Mouse (Mus musculus): ENCODE measurements at regions not wholly inside any gene's neighbourhood (a gene's known extent, or its start where the extent isn't known, plus 50 kb on each side); places are given as distances from the start of the nearest gene placed in this dataset.

DNA sequence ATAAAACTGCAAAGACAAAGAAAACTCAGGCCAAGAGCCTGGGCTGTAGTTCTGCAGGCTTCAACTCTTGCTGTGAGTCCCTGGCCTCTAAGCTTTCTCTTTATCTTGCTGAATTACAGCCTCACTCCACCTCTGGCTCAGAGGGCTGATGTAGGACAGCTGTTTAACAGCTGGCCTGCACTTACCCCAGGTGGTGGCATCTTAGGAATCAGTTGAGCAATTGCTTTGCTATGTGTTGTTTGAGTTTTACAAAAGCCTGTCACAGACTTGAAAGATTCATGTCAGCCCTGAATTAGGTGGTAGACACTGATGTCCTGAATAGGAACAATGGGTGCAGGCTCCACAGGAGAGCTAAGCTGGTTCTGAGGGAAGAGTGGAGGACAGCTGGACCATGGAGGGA is 53.6 kb upstream of the Lclat1 start:
- no peaks in the 10 kb centered on the region for H3K9me3 ChIP-seq (ENCODE audit: control insufficient read depth, low read length)
- peak; percentile 77; the same call in 1 of the 2 replicates for ATAC-seq (replicated peaks; ENCODE audit: low FRiP score, low TSS enrichment, low read depth)
- no peak overlapping the region for H3K9ac ChIP-seq (ENCODE audit: low read length)
- no peak for DNase-seq (ENCODE audit: low spot score)
- peaks cover 20% of the 10 kb centered on the region for H3K4me1 ChIP-seq (replicated peaks; ENCODE audit: control insufficient read depth, insufficient read depth, low read length)
- H3K27ac ChIP-seq (ENCODE audit: low read depth) = peak overlapping the region; percentile 60; the same call in 1 of the 2 replicates
- H3K4me2 ChIP-seq (ENCODE audit: low read length) = no peak overlapping the region
- no peaks in the 10 kb centered on the region for H3K36me3 ChIP-seq (ENCODE audit: control insufficient read depth, insufficient read depth, low read length)
- H3K27me3 ChIP-seq (replicated peaks; ENCODE audit: control insufficient read depth, insufficient read depth, low read length) = no peaks in the 10 kb centered on the region
- no peak overlapping the region for H3K4me3 ChIP-seq (ENCODE audit: low read depth, low read length)

DNA sequence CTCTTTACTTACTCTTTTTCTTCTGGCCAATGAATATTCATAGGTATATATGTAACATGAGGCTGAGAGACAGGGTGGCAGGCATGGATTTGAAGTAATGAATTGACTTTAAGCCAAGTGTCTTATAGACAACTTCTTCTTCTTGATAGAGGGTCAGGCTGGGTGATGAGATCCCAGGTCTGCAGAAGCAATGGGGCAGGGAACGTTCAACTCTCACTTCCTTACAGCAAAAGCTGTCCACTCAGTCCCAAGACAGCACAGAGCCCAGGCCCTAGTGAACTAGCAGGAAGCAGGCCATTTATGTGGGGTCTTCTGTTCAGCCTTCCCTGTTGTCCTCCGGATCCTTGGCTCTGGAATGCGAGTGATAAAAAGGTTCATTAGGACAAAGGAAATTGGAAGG is 52.6 kb upstream of the Lclat1 start:
- no peaks in the 10 kb centered on the region for H3K36me3 ChIP-seq (ENCODE audit: control insufficient read depth, insufficient read depth, low read length)
- H3K9me3 ChIP-seq (ENCODE audit: control insufficient read depth, low read length) = no peaks in the 10 kb centered on the region
- H3K4me3 ChIP-seq (ENCODE audit: low read depth, low read length) = no peak overlapping the region
- DNase-seq (ENCODE audit: low spot score) (no peak), ATAC-seq (replicated peaks; ENCODE audit: low FRiP score, low TSS enrichment, low read depth) (no peak)
- WGBS = 74% methylated on average over 3 of the region's 3 CpGs
- no peak overlapping the region for H3K4me2 ChIP-seq (ENCODE audit: low read length)
- no peak overlapping the region for H3K9ac ChIP-seq (ENCODE audit: low read length)
- H3K27ac ChIP-seq (ENCODE audit: low read depth) = no peak overlapping the region
- peaks cover 24% of the 10 kb centered on the region for H3K4me1 ChIP-seq (replicated peaks; ENCODE audit: control insufficient read depth, insufficient read depth, low read length)
- no peaks in the 10 kb centered on the region for H3K27me3 ChIP-seq (replicated peaks; ENCODE audit: control insufficient read depth, insufficient read depth, low read length)

DNA sequence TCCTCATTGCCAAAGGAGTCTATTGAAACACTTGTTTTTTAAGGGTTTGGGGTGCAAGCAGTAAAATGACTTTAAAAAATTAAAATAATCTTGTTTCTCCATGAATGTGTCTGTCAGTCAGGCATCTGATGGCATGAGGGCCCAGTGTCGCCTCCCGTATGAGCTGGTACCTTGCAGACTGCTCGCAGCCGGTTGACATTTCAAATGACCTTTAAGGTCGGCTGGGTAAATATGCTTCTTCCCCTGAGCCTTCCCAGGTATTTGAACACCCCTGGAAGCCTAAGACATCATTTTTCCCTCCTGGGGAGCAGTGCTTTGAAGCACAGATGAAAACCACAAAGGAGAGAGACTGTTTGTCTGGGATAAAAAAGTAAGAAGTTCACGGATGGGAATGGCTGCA is 52.2 kb upstream of the Lclat1 start:
- Histone ChIP-seq H3K9me3 (ENCODE audit: control insufficient read depth, low read length) (no peaks in the 10 kb centered on the region), H3K9ac (ENCODE audit: low read length) (no peak overlapping the region), H3K36me3 (ENCODE audit: control insufficient read depth, insufficient read depth, low read length) (no peaks in the 10 kb centered on the region), H3K27ac (ENCODE audit: low read depth) (no peak overlapping the region), H3K4me1 (replicated peaks; ENCODE audit: control insufficient read depth, insufficient read depth, low read length) (peaks cover 28% of the 10 kb centered on the region), H3K27me3 (replicated peaks; ENCODE audit: control insufficient read depth, insufficient read depth, low read length) (no peaks in the 10 kb centered on the region), H3K4me2 (ENCODE audit: low read length) (no peak overlapping the region), H3K4me3 (ENCODE audit: low read depth, low read length) (no peak overlapping the region)
- ATAC-seq (replicated peaks; ENCODE audit: low FRiP score, low TSS enrichment, low read depth) = no peak
- DNase-seq (ENCODE audit: low spot score) = no peak
- WGBS = 62% methylated on average over 6 of the region's 6 CpGs

DNA sequence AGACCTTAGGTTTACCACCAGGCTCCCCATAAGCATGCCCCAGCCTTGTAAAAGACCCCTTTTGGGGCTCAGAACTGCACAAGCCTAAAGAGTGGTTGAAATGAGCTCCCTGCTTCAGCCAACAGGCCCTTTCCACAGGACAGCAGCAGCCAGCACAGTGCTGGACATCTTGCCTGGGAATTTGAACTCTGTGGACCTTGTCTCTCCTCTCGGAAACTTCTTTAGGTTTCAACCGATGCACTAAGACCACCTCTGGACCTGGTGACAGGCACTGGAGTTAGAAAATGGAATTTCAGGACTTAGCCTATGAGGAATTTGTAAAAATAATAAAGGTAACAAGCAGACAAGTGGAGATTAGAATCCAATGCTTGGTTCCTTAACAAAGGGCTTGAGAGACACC is 51.2 kb upstream of the Lclat1 start:
- H3K4me3 ChIP-seq (ENCODE audit: low read depth, low read length) = no peak overlapping the region
- ATAC-seq (replicated peaks; ENCODE audit: low FRiP score, low TSS enrichment, low read depth) (no peak), DNase-seq (ENCODE audit: low spot score) (no peak)
- no peaks in the 10 kb centered on the region for H3K27me3 ChIP-seq (replicated peaks; ENCODE audit: control insufficient read depth, insufficient read depth, low read length)
- no peak overlapping the region for H3K4me2 ChIP-seq (ENCODE audit: low read length)
- peaks cover 38% of the 10 kb centered on the region for H3K4me1 ChIP-seq (replicated peaks; ENCODE audit: control insufficient read depth, insufficient read depth, low read length)
- WGBS = 81% methylated on average over 2 of the region's 2 CpGs
- no peak overlapping the region for H3K27ac ChIP-seq (ENCODE audit: low read depth)
- H3K9ac ChIP-seq (ENCODE audit: low read length) = no peak overlapping the region
- H3K36me3 ChIP-seq (ENCODE audit: control insufficient read depth, insufficient read depth, low read length) = no peaks in the 10 kb centered on the region
- no peaks in the 10 kb centered on the region for H3K9me3 ChIP-seq (ENCODE audit: control insufficient read depth, low read length)

All from intestine, embryonic 14.5 days (tissue).